Mouse (Mus musculus) right cerebral cortex, postnatal 36 days (tissue): ENCODE data around the gene 4930404H24Rik.

Source experiments
- DNase-seq, 2 experiments: peaks; one replicate each; pipeline ENCODE4 v3.0.0; 2022; ENCODE audit warnings: low spot score in 2 of 2, mixed read lengths in 1 of 2

The 4930404H24Rik gene

DNA sequence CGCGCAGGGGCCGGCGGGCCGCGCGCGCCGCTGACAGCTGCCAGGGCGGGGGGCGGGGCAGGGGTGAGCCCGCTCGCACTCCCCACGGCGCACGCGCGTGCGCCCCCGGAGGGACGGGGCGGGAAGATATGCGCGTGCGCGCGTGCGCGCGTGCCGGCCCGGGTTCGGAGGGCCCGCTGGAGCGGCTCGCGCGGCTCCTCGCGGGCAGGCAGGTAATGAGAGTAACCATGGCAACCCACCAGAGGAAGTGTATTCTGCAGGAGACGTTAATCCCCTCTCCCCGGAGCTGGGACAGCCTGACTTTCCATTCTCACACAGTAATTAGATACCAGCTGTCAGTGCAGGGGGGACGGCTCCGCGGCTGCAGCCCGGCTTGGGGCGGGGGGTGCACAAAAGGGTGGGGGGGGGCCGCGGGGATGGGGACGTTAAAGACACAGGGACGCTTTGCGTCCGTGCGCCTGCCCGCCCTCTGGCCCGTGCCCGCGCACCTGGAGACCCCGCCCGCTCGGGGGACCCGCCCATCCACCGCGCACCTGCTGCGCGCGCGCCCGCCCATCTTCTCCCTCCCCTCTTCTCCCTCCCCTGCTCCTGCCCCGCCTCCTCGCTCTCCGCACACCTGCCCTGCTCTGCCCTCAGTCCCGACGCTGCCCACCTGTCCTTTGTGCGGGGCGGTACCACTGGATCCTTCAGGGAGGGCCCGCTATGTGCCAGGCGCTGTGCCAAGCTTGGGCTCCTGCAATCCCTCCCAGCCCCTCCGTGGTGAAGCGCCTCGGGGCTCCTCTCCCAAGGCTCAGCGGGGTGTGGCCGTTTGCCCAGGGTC is at the start of gene 4930404H24Rik:
Gene 4930404H24Rik (plus strand): TSS at position 218 of the 820 bp plus-strand sequence.
- peak; percentile 67 to 71 for DNase-seq

- DNase-seq, result no peak
Measured at GRCm38 (mm10) chr2:153443434-153444240, 49.0 kb upstream of the 4930404H24Rik start.

DNA sequence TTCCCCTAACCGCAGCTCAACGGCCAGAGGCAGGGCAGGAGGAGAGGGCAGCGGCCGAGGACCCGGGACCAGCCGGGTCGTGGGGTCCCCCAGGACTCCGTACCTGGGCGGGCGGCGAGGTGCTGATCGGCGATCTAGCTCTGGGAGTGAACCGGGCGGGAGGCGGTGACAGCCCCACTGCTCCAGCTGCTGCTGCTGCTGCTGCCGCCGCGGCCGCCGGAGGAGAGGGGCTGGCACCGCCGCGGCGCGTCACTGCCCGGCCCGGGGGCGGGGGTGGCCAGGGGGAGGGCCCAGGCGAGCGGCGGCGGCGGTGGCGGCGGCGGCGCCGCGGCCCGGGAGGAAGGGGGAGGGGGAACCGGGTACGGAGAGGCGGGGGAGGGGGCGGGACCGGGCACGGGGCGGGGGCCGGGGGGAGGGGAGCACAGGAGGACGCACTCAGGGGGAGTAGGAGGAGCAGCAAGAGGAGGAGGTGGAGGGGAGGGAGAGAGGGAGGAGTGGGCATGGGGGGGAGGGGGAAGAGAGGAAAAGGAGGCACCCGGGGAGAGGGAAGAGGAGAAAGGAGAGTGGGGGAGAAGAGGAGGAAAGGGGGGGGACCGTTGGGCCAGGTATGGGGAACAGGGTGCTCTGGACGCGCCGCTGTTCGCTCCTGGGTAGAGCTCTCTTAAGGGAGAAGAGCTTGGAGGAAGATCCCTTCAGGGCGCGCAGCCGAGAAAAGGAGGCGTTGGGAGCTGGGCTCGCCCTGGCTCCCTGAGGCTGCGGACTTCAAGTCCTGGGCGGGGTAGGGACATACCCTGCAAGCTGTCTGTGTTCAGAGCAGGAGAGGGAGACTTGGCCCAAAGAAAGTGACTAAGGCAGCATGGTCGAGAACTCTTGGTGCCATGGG is 48.1 kb upstream of the 4930404H24Rik start:
- peak; percentile 32 to 46 for DNase-seq

DNA sequence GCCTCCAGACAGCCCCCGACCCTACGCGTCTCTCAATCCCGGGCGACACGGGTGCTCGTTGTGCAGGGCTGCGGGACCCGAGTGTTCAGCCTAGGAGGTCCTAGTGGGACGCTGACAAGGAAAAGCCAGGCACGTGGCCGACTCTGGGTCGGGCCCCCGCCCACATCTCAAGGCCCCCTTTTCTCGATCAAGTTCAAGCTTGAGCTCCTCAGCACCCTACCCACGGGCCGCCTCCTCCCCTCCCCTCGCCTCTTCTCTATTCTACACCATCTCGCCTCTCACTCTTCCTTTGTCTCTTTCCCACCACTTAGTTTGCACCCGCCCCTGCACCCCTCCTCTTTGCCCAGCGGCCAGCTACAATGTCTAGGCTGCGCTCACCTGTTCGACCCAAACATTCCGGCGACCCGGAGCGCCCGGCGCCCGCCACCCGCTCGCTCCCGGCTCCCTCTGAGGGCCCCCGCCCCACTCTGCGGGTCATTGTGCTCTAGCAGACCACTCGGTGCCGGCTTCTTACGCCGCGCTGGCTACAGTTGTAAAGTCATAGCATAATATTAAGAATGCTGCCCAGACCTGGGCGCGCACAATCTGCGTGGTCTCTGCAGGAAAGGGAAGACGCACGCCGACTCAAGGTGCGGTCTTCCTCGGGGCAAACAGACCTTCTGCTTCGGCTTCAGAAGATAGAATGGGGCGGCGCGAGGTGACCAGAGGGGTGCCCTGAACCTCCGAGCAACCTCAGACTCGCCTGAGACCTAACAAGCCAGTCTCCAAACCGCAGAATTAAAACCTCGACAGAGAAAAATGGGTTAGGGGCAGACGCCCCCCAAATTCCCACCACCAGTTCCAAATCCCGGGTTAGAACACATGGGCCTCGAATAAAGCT is 47.2 kb upstream of the 4930404H24Rik start:
- DNase-seq, result peak in 1 of 2 experiments; percentile 32

DNA sequence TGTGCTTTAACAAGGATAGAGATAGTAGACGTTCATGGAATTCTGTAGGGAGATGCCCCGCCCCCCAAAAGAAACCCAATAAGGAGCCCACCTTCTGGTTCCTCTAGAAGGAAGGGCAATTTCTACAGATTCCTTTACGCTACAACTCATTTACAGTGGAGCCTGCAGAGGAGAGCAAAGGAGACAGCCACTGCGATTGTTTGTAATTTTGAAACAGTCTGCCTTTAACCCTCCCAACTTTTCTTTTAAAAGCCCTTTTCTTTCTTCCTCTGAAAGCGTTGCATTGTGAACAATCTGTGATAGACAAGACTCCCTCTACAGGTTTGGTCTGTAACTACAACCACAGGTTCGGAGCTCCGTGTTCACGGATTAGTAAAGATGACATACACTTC is 46.6 kb upstream of the 4930404H24Rik start:
- DNase-seq, result no peak

GRCm38 (mm10) chr2:153446476-153446875 is 46.1 kb upstream of the 4930404H24Rik start:
- DNase-seq, result no peak

- no peak for DNase-seq
Measured at GRCm38 (mm10) chr2:153447719-153448118, 44.9 kb upstream of the 4930404H24Rik start.

DNA sequence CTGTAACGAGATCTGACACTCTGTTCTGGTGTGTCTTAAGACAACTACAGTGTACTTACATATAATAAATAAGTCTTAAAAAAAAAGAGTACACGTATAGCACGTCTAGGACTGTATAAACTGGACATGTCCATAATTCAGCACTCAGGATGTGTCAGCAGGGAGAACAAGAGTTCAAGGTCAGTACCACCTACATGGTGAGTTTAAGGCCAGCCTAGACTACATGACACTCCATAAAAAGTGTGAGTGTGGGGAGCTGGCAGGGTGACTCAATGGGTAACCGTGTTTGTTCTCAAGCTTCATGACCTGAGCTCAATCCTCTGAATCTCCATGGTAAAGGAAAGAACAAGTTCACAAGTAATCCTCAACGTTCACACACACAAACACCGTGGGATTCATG is 44.1 kb upstream of the 4930404H24Rik start:
- DNase-seq, result no peak

DNA sequence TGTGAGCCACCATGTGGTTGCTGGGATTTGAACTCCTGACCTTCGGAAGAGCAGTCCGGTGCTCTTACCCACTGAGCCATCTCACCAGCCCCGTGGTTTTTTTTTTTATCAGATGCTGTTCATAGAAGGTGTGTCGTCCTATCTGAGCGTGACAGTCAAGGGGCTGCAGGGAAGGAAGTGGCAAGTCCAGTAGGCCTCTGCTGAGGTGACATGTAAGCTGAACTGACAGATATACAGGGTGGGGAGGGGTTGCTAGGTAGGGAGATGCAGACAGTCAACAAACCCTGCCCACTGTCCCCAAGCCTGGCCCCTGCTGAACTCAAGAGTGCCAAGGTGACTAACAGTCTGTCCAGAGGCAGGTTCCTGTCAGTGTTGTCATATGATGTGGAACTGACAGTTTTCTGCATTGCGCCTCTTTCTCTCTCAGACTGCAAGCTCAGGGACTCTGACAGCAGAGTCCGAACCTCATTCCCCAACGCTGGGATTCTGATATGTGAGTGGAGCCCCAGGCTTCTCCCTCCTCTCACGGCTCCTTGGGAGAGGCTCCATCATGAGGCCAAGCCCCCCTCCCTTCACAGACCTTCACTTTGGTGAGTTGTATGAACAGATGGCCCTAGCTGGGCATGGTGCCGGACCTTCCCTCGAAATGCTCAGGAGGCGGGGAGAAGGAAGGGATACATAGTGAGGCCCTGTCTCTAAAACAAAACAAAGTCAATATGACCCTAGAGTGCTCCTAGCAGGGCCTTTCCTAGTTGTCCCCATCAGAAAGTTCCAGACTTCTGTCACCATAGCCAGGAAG is 38.4 kb upstream of the 4930404H24Rik start:
- no peak for DNase-seq

DNA sequence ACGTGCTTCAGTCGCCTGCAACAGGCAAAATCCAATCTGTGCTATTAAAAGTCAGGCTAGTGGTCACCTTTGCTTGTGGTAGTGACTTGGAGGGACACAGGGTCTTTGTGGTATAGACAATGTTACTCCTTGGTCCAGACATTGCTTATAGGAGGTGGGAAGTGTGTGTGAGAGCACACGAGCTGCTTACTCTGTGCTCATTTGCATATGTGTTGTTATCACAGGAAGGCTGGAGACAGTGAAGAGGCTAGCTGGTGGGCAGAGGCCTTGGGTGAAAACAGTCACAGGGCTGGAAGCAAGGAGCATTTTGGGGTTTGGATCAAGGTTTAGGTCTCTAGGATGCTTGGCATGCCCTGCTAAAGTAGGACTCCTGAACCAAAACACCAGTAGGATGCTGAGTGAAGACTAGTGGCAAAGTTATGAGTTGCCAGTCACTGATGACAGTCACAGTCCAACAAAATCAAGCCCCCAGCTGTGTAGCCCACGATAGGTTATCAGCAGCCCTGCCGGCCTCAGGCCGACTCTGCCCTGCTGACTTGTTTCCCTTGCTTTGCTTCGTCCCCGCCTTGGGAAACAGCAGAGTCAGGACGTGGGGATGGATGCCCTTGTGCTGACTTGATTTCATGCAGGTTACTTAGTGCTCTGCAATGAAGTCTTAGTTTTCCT is 37.6 kb upstream of the 4930404H24Rik start:
- DNase-seq, result no peak

GRCm38 (mm10) chr2:153457467-153457866 is 35.1 kb upstream of the 4930404H24Rik start:
- DNase-seq, result no peak

DNA sequence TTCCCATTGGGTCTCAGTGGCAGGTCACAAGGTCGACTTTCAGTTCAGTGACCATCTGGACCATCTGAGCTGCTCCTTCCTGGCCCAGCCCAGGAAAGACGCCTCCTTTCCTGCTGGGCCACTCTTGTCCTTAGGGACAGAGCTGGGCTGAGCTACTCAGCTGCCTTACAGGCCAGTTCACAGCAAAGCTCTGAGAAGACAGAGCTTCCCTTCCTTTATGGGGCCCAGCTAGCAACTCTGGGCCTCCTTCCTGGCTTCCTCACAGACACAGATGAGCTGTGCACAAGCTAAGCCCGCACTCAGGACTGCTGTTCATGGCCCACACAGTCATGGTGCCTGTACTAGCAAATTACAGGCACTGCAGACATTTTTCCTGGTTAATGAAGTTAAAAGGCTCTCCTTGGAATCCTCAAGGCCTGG is 34.6 kb upstream of the 4930404H24Rik start:
- DNase-seq, result no peak

GRCm38 (mm10) chr2:153463257-153463656 is 29.3 kb upstream of the 4930404H24Rik start:
- DNase-seq, result no peak

DNA sequence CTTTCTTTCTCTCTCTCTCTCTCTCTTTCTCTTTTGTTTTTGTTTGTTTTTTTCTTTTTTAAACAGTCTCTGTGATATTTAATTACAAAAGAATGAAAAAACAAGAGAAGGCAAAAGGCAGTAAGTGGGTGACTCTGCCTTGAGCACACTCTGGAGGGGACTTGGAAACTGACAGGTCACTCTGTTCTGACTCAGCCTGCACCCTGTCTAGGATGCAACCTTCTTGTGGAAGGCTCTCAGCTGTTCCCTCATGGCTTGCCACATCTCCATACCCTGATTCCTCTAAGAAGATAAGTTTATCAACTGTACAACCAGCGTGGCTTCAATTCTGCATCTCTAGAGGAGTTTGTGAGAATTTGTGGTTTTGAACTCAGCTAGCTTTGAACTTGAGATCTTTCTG is 25.2 kb upstream of the 4930404H24Rik start:
- no peak for DNase-seq

- DNase-seq, result no peak
Measured at GRCm38 (mm10) chr2:153469317-153469716, 23.3 kb upstream of the 4930404H24Rik start.

GRCm38 (mm10) chr2:153469764-153470163 is 22.8 kb upstream of the 4930404H24Rik start:
- DNase-seq, result no peak

DNA sequence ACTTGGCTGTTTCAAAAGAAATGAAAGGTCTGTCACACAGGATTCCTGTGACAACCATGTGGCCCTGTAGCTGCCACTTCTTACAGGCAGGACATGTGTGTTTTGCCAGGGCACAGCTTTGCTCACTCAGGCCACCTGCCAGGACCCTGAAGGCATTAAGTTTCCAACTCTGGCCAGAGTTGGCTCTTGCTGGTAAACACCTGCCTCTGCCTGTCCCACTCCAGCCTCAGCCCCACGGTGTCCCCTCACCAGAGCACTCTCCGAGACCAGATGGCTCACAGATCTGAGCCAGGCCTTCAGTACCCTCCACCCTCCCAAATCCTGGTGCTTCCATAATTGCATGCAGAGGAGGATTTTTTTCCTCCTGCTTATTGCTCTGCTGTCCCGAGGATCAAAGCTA is 21.6 kb upstream of the 4930404H24Rik start:
- no peak for DNase-seq

GRCm38 (mm10) chr2:153475114-153476112 is 17.2 kb upstream of the 4930404H24Rik start:
- no peak for DNase-seq
